Mouse (Mus musculus): Measurements from ENCODE around the gene Zcchc10. TPM values are rescaled to one million over a fixed set of nuclear protein-coding genes. Genes with fewer than 3 reads are reported as not detected.

The Zcchc10 gene
- polyA plus RNA-seq, 1 experiment, result 0.09 TPM

GRCm38 (mm10) chr11:53299551-53300329, 24.7 kb upstream of the Zcchc10 start:
- peaks cover 51% of the 10 kb centered on the region for H3K4me1 ChIP-seq (ENCODE audit: control insufficient read depth)
- H3K9me3 ChIP-seq (ENCODE audit: control insufficient read depth, low read length), result no peaks in the 10 kb centered on the region
- H3K4me3 ChIP-seq (replicated peaks), result peak overlapping the region; percentile 98
- no peaks in the 10 kb centered on the region for H3K27me3 ChIP-seq (ENCODE audit: control insufficient read depth)
- no peak for TF ChIP-seq TAL1 (IDR thresholded peaks at IDR 0.05; ENCODE audit: low read length)
- no peak for TF ChIP-seq GATA1 (IDR thresholded peaks at IDR 0.05; ENCODE audit: low read length)
- peaks cover 30% of the 10 kb centered on the region for H3K36me3 ChIP-seq (ENCODE audit: control insufficient read depth)

- H3K27me3 ChIP-seq (ENCODE audit: control insufficient read depth), result no peaks in the 10 kb centered on the region
- no peaks in the 10 kb centered on the region for H3K9me3 ChIP-seq (ENCODE audit: control insufficient read depth, low read length)
- H3K36me3 ChIP-seq (ENCODE audit: control insufficient read depth), result peaks cover 24% of the 10 kb centered on the region
- peaks cover 44% of the 10 kb centered on the region for H3K4me1 ChIP-seq (ENCODE audit: control insufficient read depth)
- TF ChIP-seq GATA1 (IDR thresholded peaks at IDR 0.05; ENCODE audit: low read length) (no peak), TAL1 (IDR thresholded peaks at IDR 0.05; ENCODE audit: low read length) (no peak)
- H3K4me3 ChIP-seq (replicated peaks), result peak within 1 kb of the TSS; percentile 98
Measured at GRCm38 (mm10) chr11:53300330-53301166, 23.9 kb upstream of the Zcchc10 start, which contains the start of gene Hspa4. Gene Hspa4, minus strand, starts transcription at chr11:53300457.

- Histone ChIP-seq H3K4me3 (replicated peaks) (peak overlapping the region; percentile 98), H3K9me3 (ENCODE audit: control insufficient read depth, low read length) (no peaks in the 10 kb centered on the region), H3K36me3 (ENCODE audit: control insufficient read depth) (peaks cover 23% of the 10 kb centered on the region), H3K4me1 (ENCODE audit: control insufficient read depth) (peaks cover 43% of the 10 kb centered on the region), H3K27me3 (ENCODE audit: control insufficient read depth) (no peaks in the 10 kb centered on the region)
- TF ChIP-seq TAL1 (IDR thresholded peaks at IDR 0.05; ENCODE audit: low read length), result no peak
- TF ChIP-seq GATA1 (IDR thresholded peaks at IDR 0.05; ENCODE audit: low read length), result no peak
Measured at GRCm38 (mm10) chr11:53301167-53301515, 23.3 kb upstream of the Zcchc10 start.

GRCm38 (mm10) chr11:53304044-53304840, 20.2 kb upstream of the Zcchc10 start:
- Histone ChIP-seq H3K4me3 (replicated peaks) (no peak overlapping the region), H3K27me3 (ENCODE audit: control insufficient read depth) (peaks cover 12% of the 10 kb centered on the region), H3K9me3 (ENCODE audit: control insufficient read depth, low read length) (no peaks in the 10 kb centered on the region), H3K36me3 (ENCODE audit: control insufficient read depth) (no peaks in the 10 kb centered on the region), H3K4me1 (ENCODE audit: control insufficient read depth) (peaks cover 14% of the 10 kb centered on the region)
- TF ChIP-seq GATA1 (IDR thresholded peaks at IDR 0.05; ENCODE audit: low read length) (no peak), TAL1 (IDR thresholded peaks at IDR 0.05; ENCODE audit: low read length) (no peak)

- no peak overlapping the region for H3K4me3 ChIP-seq (replicated peaks)
- H3K36me3 ChIP-seq (ENCODE audit: control insufficient read depth), result no peaks in the 10 kb centered on the region
- no peaks in the 10 kb centered on the region for H3K9me3 ChIP-seq (ENCODE audit: control insufficient read depth, low read length)
- peaks cover 15% of the 10 kb centered on the region for H3K27me3 ChIP-seq (ENCODE audit: control insufficient read depth)
- H3K4me1 ChIP-seq (ENCODE audit: control insufficient read depth), result no peaks in the 10 kb centered on the region
- TF ChIP-seq TAL1 (IDR thresholded peaks at IDR 0.05; ENCODE audit: low read length), result no peak
- no peak for TF ChIP-seq GATA1 (IDR thresholded peaks at IDR 0.05; ENCODE audit: low read length)
Measured at GRCm38 (mm10) chr11:53306965-53307364, 17.5 kb upstream of the Zcchc10 start.

- Histone ChIP-seq H3K9me3 (ENCODE audit: control insufficient read depth, low read length) (no peaks in the 10 kb centered on the region), H3K36me3 (ENCODE audit: control insufficient read depth) (no peaks in the 10 kb centered on the region), H3K4me1 (ENCODE audit: control insufficient read depth) (no peaks in the 10 kb centered on the region), H3K27me3 (ENCODE audit: control insufficient read depth) (peaks cover 20% of the 10 kb centered on the region), H3K4me3 (replicated peaks) (no peak overlapping the region)
- TF ChIP-seq GATA1 (IDR thresholded peaks at IDR 0.05; ENCODE audit: low read length), result no peak
- TF ChIP-seq TAL1 (IDR thresholded peaks at IDR 0.05; ENCODE audit: low read length), result no peak
Measured at GRCm38 (mm10) chr11:53307558-53308065, 16.9 kb upstream of the Zcchc10 start.

GRCm38 (mm10) chr11:53308251-53308864, 16.1 kb upstream of the Zcchc10 start:
- Histone ChIP-seq H3K36me3 (ENCODE audit: control insufficient read depth) (no peaks in the 10 kb centered on the region), H3K4me3 (replicated peaks) (no peak overlapping the region), H3K27me3 (ENCODE audit: control insufficient read depth) (peaks cover 22% of the 10 kb centered on the region), H3K9me3 (ENCODE audit: control insufficient read depth, low read length) (no peaks in the 10 kb centered on the region), H3K4me1 (ENCODE audit: control insufficient read depth) (no peaks in the 10 kb centered on the region)
- TF ChIP-seq TAL1 (IDR thresholded peaks at IDR 0.05; ENCODE audit: low read length) (no peak), GATA1 (IDR thresholded peaks at IDR 0.05; ENCODE audit: low read length) (no peak)

- Histone ChIP-seq H3K4me1 (ENCODE audit: control insufficient read depth) (no peaks in the 10 kb centered on the region), H3K27me3 (ENCODE audit: control insufficient read depth) (peaks cover 22% of the 10 kb centered on the region), H3K9me3 (ENCODE audit: control insufficient read depth, low read length) (no peaks in the 10 kb centered on the region), H3K36me3 (ENCODE audit: control insufficient read depth) (no peaks in the 10 kb centered on the region), H3K4me3 (replicated peaks) (no peak overlapping the region)
- TF ChIP-seq TAL1 (IDR thresholded peaks at IDR 0.05; ENCODE audit: low read length) (no peak), GATA1 (IDR thresholded peaks at IDR 0.05; ENCODE audit: low read length) (no peak)
Measured at GRCm38 (mm10) chr11:53308884-53309310, 15.6 kb upstream of the Zcchc10 start.

Measured in erythroblast, embryonic 14.5 days (primary cell).